Mouse (Mus musculus): Measurements from ENCODE around the gene Fam43b. TPM values are rescaled to one million over a fixed set of nuclear protein-coding genes. Genes with fewer than 3 reads are reported as not detected.
"Not testable (repeated sequence)": the region's sequence is repeated elsewhere in the genome, so short reads cannot be mapped to it uniquely, and the experiment has no call there.

The Fam43b gene
- not detected for total RNA-seq (2021)
- long read RNA-seq, experiment 1: 0 reads
- long read RNA-seq, experiment 2: 0 reads

- DNase-seq: no peak
These were observed at the start of gene Fam43b for GRCm38 (mm10) chr4:138395971-138396645. TSS of gene Fam43b (minus strand) at chr4:138396528.

- DNase-seq: no peak
These were observed 48.6 kb upstream of the Fam43b start for GRCm38 (mm10) chr4:138444941-138445340.

- DNase-seq: no peak
These were observed 43.7 kb upstream of the Fam43b start for GRCm38 (mm10) chr4:138440062-138440461.

GRCm38 (mm10) chr4:138434347-138435316, 38.3 kb upstream of the Fam43b start, which contains the start of gene Mul1:
TSS of gene Mul1 (plus strand) at chr4:138434671.
- DNase-seq: peak; percentile 92

GRCm38 (mm10) chr4:138431340-138431739, 35.0 kb upstream of the Fam43b start:
- DNase-seq: no peak

- no peak for DNase-seq
These were observed 33.5 kb upstream of the Fam43b start for GRCm38 (mm10) chr4:138429778-138430177.

- DNase-seq: peak; percentile 69
These were observed 30.7 kb upstream of the Fam43b start for GRCm38 (mm10) chr4:138426778-138427705.

- DNase-seq: not testable (repeated sequence)
These were observed 29.3 kb upstream of the Fam43b start for GRCm38 (mm10) chr4:138425604-138426003.

GRCm38 (mm10) chr4:138425028-138425427, 28.7 kb upstream of the Fam43b start:
- DNase-seq: no peak

- DNase-seq: no peak
These were observed 22.1 kb upstream of the Fam43b start for GRCm38 (mm10) chr4:138418340-138418957.

GRCm38 (mm10) chr4:138417882-138418281, 21.6 kb upstream of the Fam43b start:
- DNase-seq: no peak

- no peak for DNase-seq
These were observed 20.1 kb upstream of the Fam43b start for GRCm38 (mm10) chr4:138416414-138416813.

GRCm38 (mm10) chr4:138415991-138416390, 19.7 kb upstream of the Fam43b start:
- DNase-seq: no peak

- no peak for DNase-seq
These were observed 18.4 kb upstream of the Fam43b start for GRCm38 (mm10) chr4:138414725-138415124.

GRCm38 (mm10) chr4:138411504-138412121, 15.3 kb upstream of the Fam43b start:
- DNase-seq: no peak

- DNase-seq: no peak
These were observed 14.7 kb upstream of the Fam43b start for GRCm38 (mm10) chr4:138411011-138411410.

GRCm38 (mm10) chr4:138407479-138408194, 11.3 kb upstream of the Fam43b start:
- DNase-seq: no peak

- no peak for DNase-seq
These were observed 8.5 kb upstream of the Fam43b start for GRCm38 (mm10) chr4:138404806-138405205.

GRCm38 (mm10) chr4:138396711-138397110, 383 bp upstream of the Fam43b start:
- no peak for DNase-seq
